Mouse (Mus musculus) large intestine, adult 2 months (tissue): ENCODE measurements at regions not wholly inside any gene's neighbourhood (a gene's known extent, or its start where the extent isn't known, plus 50 kb on each side); places are given as distances from the start of the nearest gene placed in this dataset.
A peak's percentile ranks its signal among the peaks of the same experiment; 100 is the strongest.
"Not testable (repeated sequence)": the region's sequence is repeated elsewhere in the genome, so short reads cannot be mapped to it uniquely, and the experiment has no call there.

Experiments
- DNase-seq: peaks from one replicate; pipeline ENCODE4 v3.0.0-alpha.2; 2012; ENCODE audit warnings: low read depth, low spot score
- whole genome bisulfite sequencing: fragments of 180-500 bp; shearing (Covaris S2); methylation state at CpG from one replicate; pipeline ENCODE4 v1.1.7; 2018; 5-methylcytosine and 5-hydroxymethylcytosine counted together

DNA sequence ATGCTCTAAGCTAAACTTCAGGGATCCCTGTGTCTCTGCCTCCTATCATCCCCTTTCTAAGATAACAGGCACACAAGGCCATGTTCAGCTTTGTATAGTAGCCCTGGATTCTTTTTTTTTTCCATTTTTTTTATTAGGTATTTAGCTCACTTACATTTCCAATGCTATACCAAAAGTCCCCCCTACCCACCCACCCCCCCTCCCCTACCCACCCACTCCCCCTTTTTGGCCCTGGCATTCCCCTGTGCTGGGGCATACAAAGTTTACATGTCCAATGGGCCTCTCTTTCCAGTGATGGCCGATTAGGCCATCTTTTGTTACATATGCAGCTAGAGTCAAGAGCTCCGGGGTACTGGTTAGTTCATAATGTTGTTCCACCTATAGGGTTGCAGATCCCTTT, 771.2 kb upstream of the Sox9 start:
- DNase-seq, result not testable (repeated sequence)
- WGBS, result 89% methylated on average over 2 of the region's 2 CpGs

- no peak for DNase-seq
- WGBS, result 74% methylated on average over 3 of the region's 3 CpGs
These were observed 764.1 kb upstream of the Sox9 start for GRCm38 (mm10) chr11:112017906-112018305.

DNA sequence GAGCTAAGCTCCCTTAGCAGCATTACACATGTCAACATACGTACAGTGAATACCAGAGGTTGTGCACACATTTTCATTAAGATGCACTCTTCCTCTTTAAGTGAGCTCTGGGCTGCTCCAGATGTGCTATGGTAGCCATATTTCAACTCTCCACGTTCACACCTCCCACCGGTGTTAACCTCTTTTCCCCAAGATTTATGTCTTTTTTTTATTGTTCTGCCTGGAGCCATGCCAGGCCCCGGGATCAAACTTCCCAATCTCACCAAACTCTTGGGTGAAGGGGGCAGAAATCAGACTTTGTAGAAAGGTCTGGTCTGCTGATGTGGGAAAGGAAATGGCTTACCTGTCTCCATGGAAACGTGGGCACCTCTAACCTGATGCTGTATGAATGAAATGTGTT, 754.0 kb upstream of the Sox9 start:
- 42% methylated on average over 5 of the region's 5 CpGs for WGBS

DNA sequence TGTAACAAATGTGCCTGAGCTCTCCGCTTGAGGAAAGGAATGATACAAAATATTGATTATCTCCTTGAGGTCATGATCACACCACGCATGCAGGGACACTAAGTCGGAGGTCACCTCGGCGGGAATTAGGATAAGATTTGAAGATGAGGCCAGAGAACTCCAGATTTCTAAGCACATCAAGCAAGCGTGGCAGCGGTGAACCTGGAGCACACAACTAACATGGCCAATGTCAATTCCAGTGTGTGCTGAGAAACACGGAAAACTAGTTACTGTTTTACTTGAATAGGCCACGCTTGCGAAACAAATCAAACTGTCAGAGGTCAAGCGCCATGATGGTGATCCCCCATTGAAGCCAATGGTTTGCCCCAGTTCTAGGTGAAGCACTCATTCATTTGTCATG, 743.3 kb upstream of the Sox9 start:
- 93% methylated on average over 11 of the region's 11 CpGs for WGBS
- DNase-seq, result no peak

More for the DNA sequence above, 754.0 kb upstream of the Sox9 start:
- no peak for DNase-seq

DNA sequence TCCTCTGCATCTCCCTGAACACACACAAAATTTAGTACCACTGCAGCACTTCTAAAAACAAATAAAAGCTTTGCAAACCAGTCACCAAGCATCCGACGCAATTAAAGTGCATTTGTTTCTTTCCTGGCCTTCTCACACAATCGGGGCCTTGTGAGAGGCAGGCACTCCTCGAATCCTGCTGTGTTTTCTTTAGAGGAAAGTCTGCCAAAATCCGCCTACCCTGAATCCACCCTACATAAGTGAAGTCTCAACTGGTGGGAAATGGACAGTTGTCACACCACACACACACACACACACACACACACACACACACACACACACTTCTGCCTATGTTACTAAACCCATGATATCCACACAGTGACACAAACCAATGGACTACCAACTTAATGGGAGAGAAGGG, 737.6 kb upstream of the Sox9 start:
- 20% methylated on average over 5 of the region's 5 CpGs for WGBS
- DNase-seq, result no peak

GRCm38 (mm10) chr11:112045353-112045752, 736.7 kb upstream of the Sox9 start:
- DNase-seq, result no peak

GRCm38 (mm10) chr11:112050362-112050761, 731.7 kb upstream of the Sox9 start:
- 63% methylated on average over 7 of the region's 7 CpGs for WGBS
- no peak for DNase-seq

More at GRCm38 (mm10) chr11:112045353-112045752, 736.7 kb upstream of the Sox9 start:
- WGBS, result 90% methylated on average over 2 of the region's 2 CpGs

DNA sequence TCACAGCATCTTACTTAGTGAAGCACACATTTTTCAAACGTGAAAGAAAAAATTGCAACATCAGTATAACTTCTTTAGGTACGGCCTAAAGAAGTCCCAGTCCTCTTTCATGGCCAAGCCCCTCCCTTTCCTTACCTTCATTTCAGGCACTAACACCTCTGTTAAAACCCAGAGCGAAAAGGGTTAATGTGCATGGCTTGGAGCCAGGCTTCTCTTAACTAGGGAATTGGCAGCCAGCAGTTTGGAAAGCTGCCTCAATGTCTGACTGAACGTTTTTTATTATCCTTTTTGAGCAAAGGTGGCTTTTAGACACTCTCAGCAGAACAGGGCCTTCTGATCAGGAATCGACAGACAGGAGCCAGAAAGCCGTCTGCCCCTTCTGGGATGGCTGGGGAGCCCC, 726.4 kb upstream of the Sox9 start:
- DNase-seq, result peak; percentile 59
- 18% methylated on average over 6 of the region's 6 CpGs for WGBS

DNA sequence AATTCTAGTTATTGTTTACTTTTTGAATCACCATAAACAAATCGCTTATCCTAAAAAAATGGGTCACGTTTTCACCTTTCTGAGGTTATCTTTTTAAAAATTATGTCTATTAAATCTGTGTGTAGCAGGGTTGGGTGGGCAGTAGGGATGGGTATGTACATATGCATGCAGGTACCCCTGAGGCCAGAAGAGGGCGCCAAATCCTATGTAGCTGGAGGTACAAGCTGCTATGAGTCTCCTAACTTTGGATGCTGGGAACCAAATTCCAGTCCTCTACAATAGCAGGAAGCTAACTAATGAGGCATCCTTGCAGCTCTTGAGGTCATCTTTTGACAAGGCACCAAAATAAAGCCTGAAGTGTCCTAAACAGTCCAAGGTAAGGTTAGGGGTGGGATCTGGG, 714.8 kb upstream of the Sox9 start:
- no peak for DNase-seq
- WGBS, result 79% methylated on average over 3 of the region's 3 CpGs

- WGBS, result 66% methylated on average over 4 of the region's 4 CpGs
- DNase-seq, result no peak
These were observed 713.2 kb upstream of the Sox9 start for GRCm38 (mm10) chr11:112068821-112069220.

DNA sequence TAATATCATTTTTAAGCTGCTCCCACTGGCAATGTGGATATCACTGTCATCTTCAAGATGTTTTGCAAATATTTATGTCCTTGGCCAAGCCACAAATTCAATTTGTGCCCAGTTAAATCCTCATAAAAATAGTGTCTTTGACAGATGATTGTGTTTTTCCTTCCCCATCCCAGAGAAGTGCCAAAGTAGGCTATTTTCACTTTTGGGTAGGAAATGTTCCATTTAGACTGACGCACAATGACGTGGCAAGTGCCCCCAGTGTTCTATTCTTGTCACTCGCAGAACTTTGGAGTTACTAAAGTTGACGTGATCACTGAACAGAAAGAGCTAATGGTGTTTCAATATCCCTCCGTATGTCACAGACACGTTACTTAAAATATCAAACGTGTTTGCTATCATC, 710.5 kb upstream of the Sox9 start:
- DNase-seq, result no peak
- 82% methylated on average over 7 of the region's 7 CpGs for WGBS

DNA sequence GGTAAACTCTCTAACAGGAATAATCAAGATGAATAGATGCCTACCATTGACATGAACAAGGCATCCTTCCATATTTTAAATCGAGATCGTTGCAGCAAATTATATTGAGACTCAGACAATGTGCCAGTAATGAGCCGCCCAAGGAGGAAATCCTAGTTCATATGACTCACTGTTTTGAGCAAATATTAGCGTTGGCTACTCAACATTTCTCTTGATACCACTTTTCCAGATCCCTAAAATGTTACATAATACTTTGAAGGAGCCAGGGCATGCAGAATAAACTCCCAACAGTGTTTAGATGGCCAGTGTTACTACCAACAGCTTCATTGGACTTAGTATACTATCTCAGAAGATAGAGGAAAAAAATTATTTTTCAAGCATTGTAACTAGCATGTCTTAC, 700.6 kb upstream of the Sox9 start:
- no peak for DNase-seq
- WGBS, result 23% methylated on average over 4 of the region's 4 CpGs

GRCm38 (mm10) chr11:112083019-112083418, 699.0 kb upstream of the Sox9 start:
- 19% methylated on average over 4 of the region's 4 CpGs for WGBS
- no peak for DNase-seq

DNA sequence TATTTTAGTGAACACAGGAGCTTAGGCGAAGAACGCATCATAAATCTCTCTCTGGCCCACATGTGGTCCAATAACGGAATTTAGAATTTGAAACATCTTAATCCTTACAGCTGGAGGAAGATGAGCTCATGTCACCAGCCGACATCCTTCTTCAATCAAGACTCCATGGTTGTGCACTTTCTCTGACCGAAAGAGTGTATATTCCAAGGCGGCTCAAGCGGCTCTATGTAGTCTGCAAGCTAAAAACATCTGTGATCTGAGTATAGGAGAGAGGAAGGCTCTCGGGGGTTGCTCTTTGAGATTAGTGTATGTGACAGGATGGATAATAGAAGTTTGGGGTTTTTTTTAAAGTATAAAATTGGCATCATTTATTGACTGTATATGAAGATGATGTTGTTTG, 689.9 kb upstream of the Sox9 start:
- WGBS, result 80% methylated on average over 8 of the region's 8 CpGs
- DNase-seq, result no peak

GRCm38 (mm10) chr11:112095009-112095408, 687.0 kb upstream of the Sox9 start:
- WGBS, result 65% methylated on average over 3 of the region's 3 CpGs
- no peak for DNase-seq

DNA sequence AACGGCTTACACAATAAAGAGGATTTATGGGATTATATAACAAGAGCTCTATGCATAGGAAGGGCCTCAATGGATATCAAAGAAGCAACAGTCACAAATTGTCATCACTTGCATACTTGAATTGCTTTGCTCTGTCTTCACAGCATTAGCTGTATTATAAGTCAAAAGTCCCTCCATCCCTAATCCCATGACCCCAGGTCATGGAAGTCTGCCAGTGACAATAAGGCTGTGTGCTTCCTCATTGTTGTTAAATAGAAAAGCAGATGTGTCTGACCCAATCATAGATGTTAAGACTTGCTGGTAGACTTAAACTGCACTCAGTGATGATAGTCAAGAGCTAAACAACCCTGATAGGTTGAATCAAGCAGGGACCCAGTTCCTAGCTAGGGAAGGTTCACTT, 683.9 kb upstream of the Sox9 start:
- DNase-seq, result no peak
- 21% methylated on average over 1 of the region's 1 CpGs for WGBS

GRCm38 (mm10) chr11:112103252-112103651, 678.8 kb upstream of the Sox9 start:
- 36% methylated on average over 2 of the region's 2 CpGs for WGBS
- no peak for DNase-seq

- DNase-seq, result no peak
- WGBS, result 25% methylated on average over 4 of the region's 4 CpGs
These were observed 675.1 kb upstream of the Sox9 start for GRCm38 (mm10) chr11:112106891-112107290.

DNA sequence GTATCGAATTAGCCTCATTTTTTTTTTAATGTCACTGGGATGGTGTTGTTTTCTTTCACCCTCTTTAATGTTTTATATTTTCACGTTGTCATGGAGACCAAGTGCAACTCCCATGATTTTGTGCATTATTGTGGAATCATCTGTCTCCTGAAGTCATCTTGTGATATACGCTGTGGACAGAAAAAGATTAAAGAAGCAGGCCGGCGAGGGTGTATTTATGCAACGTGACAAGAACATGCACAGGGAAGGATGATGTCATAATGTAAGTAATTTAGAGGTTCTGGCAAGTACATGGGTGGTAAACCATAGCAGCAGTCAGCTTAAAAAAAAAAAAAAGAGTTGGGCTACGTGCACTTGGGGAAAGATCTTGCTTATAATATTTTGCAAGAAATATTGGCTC, 674.7 kb upstream of the Sox9 start:
- DNase-seq, result no peak
- WGBS, result 50% methylated on average over 7 of the region's 7 CpGs

DNA sequence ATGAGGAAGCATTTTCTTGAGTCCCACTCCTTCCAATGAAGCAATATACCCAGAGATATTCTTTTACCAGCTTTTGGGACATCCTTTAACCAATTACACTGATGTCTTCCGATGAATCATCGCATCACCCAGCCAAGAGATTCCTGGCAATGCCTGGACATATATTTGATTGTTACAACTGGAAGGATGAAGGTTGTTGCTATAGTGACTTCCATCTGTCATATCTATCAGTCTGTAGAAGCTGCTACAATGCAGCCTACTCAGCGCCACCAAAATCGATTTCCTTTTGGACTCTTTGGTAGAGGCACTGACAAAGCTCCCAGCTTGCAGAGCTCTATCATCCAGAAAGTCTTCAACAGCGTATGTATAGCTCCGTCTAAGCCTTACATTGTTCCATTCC, 661.0 kb upstream of the Sox9 start:
- DNase-seq, result no peak
- WGBS, result 92% methylated on average over 6 of the region's 6 CpGs

DNA sequence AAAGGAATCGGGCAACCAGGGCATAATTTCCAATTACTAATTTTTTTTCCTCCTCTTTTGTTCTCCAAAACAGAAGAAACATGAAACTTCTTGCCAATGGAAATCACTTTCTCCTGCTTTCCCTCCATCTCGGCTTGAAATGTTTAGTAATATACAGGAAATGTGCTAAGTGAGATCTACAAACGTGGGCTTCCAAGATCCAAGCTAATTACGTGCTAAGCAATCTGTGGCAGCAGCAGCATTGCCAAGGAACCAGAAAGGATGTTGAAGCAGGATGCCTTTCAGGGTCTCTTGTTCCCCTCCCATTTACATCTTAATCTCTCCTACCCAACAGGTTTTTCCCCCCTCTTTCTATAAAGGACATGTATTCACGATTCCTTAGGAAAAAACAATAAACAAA, 660.2 kb upstream of the Sox9 start:
- 63% methylated on average over 5 of the region's 5 CpGs for WGBS
- no peak for DNase-seq

DNA sequence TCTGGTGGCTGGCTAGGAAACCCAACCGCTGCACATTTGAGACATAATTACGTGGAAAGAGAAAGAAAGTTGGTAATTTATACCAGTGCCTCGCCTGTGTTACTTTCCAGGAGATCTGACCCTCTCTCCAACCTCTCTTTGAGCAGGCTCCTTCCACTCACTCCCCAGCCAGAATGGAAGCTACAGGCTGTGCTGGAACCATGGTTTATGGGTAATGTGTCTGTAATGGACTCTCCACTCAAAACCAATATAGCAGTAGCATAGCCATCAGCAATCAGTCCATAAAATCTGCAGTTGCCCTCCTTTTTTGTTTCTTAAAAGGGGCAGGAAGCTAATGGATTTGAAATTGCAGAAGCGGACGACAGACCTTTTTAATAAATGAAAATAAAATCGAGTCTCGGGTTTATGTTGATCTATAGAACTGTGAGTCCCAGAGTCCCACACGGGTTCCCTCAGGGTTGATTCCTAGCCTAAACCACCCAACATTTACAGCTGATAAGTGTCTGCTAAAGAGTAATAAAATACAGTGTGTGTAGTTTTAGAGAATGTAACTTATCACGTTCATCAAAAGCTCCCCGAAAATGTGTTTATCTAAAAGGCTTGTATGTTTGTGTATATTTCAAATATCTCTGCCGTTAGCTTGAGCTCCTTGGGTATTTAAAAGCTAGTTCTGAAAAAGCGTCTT, 656.6 kb upstream of the Sox9 start:
- 59% methylated on average over 12 of the region's 12 CpGs for WGBS
- no peak for DNase-seq
